Mouse (Mus musculus) frontal cortex, postnatal 14 days (tissue): ENCODE data around the gene Cep131.

Experiments
- DNase-seq, 2 experiments: peaks; one replicate each; pipeline ENCODE4 v3.0.0; 2022; ENCODE audit warnings: low spot score in 2 of 2

Gene Cep131

GRCm38 (mm10) chr11:120052274-120052673, 34.4 kb downstream of the Cep131 start:
- DNase-seq: no peak

GRCm38 (mm10) chr11:120051124-120051811, 35.4 kb downstream of the Cep131 start:
- DNase-seq: no peak

GRCm38 (mm10) chr11:120049067-120049466, 37.6 kb downstream of the Cep131 start:
- DNase-seq: no peak

- DNase-seq: no peak
These were observed 38.4 kb downstream of the Cep131 start for GRCm38 (mm10) chr11:120048252-120048556.

GRCm38 (mm10) chr11:120047531-120048251, 38.9 kb downstream of the Cep131 start:
- DNase-seq: no peak

- DNase-seq: no peak
These were observed 40.0 kb downstream of the Cep131 start, which contains the start of gene Aatk for GRCm38 (mm10) chr11:120046553-120047191. Gene Aatk (minus strand): TSS chr11:120047167.

GRCm38 (mm10) chr11:120045839-120046552, 40.6 kb downstream of the Cep131 start:
- DNase-seq: peak in 1 of 2 experiments; percentile 48

GRCm38 (mm10) chr11:120045341-120045740, 41.3 kb downstream of the Cep131 start:
- DNase-seq: no peak

- DNase-seq: no peak
These were observed 44.3 kb downstream of the Cep131 start for GRCm38 (mm10) chr11:120042141-120042838.

GRCm38 (mm10) chr11:120041191-120042123, 45.2 kb downstream of the Cep131 start:
- DNase-seq: peak in 1 of 2 experiments; percentile 58

- no peak for DNase-seq
These were observed 46.2 kb downstream of the Cep131 start for GRCm38 (mm10) chr11:120040440-120040839.

- no peak for DNase-seq
These were observed 47.0 kb downstream of the Cep131 start for GRCm38 (mm10) chr11:120039581-120039980.

GRCm38 (mm10) chr11:120034762-120035161, 51.9 kb downstream of the Cep131 start:
- no peak for DNase-seq

- DNase-seq: no peak
These were observed 52.3 kb downstream of the Cep131 start for GRCm38 (mm10) chr11:120034306-120034705.

GRCm38 (mm10) chr11:120033473-120033872, 53.2 kb downstream of the Cep131 start:
- DNase-seq: no peak

GRCm38 (mm10) chr11:120032052-120032451, 54.6 kb downstream of the Cep131 start:
- no peak for DNase-seq

GRCm38 (mm10) chr11:120030145-120030901, 56.3 kb downstream of the Cep131 start:
- DNase-seq: no peak

GRCm38 (mm10) chr11:120029431-120030144, 57.0 kb downstream of the Cep131 start:
- DNase-seq: no peak
